Mouse (Mus musculus): ENCODE data around the gene Gpr119. TPM values are rescaled to one million over a fixed set of nuclear protein-coding genes. Genes with fewer than 3 reads are reported as not detected.

Gpr119 gene
- total and polyA plus RNA-seq, 3 experiments, result not detected

Other genes starting within 250 kb of the Gpr119 start
- gene Elf4, start 211.3 kb downstream of the Gpr119 start, total RNA-seq (2012; rRNA removed), result 4.8 and 5.3 TPM in 2 replicates
- gene Elf4, start 211.3 kb downstream of the Gpr119 start, total RNA-seq (2014; rRNA removed), result 0.82 and 1.4 TPM in 2 replicates
- 10.1 and 12.4 TPM in 2 replicates for gene Elf4, start 211.3 kb downstream of the Gpr119 start, polyA plus RNA-seq (2012; ENCODE audit: insufficient read length, low read depth)
- 32.7 and 46.3 TPM in 2 replicates for gene Aifm1, start 160.9 kb downstream of the Gpr119 start, total RNA-seq (2012; rRNA removed)
- gene Aifm1, start 160.9 kb downstream of the Gpr119 start, total RNA-seq (2014; rRNA removed), result 30.3 and 32.0 TPM in 2 replicates
- gene Aifm1, start 160.9 kb downstream of the Gpr119 start, polyA plus RNA-seq (2012; ENCODE audit: insufficient read length, low read depth), result 57.3 and 61.4 TPM in 2 replicates
- 0.13 TPM in 1 of 2 replicates, not detected in the other for gene Rab33a, start 155.2 kb downstream of the Gpr119 start, total RNA-seq (2012; rRNA removed)
- gene Rab33a, start 155.2 kb downstream of the Gpr119 start, total RNA-seq (2014; rRNA removed), result not detected in 2 replicates
- gene Rab33a, start 155.2 kb downstream of the Gpr119 start, polyA plus RNA-seq (2012; ENCODE audit: insufficient read length, low read depth), result not detected in 2 replicates
- 12.5 and 12.7 TPM in 2 replicates for gene Zfp280c, start 80.0 kb downstream of the Gpr119 start, total RNA-seq (2012; rRNA removed)
- 30.5 and 32.3 TPM in 2 replicates for gene Zfp280c, start 80.0 kb downstream of the Gpr119 start, total RNA-seq (2014; rRNA removed)
- gene Zfp280c, start 80.0 kb downstream of the Gpr119 start, polyA plus RNA-seq (2012; ENCODE audit: insufficient read length, low read depth), result 24.0 and 29.2 TPM in 2 replicates
- gene Slc25a14, start 51.1 kb downstream of the Gpr119 start, total RNA-seq (2012; rRNA removed), result 10.1 and 10.2 TPM in 2 replicates
- gene Slc25a14, start 51.1 kb downstream of the Gpr119 start, total RNA-seq (2014; rRNA removed), result 13.7 and 17.9 TPM in 2 replicates
- gene Slc25a14, start 51.1 kb downstream of the Gpr119 start, polyA plus RNA-seq (2012; ENCODE audit: insufficient read length, low read depth), result 8.9 and 9.7 TPM in 2 replicates
- 15.1 and 17.2 TPM in 2 replicates for gene Rbmx2, start 20.5 kb upstream of the Gpr119 start, total RNA-seq (2012; rRNA removed)
- 14.6 and 16.9 TPM in 2 replicates for gene Rbmx2, start 20.5 kb upstream of the Gpr119 start, total RNA-seq (2014; rRNA removed)
- 18.4 and 23.4 TPM in 2 replicates for gene Rbmx2, start 20.5 kb upstream of the Gpr119 start, polyA plus RNA-seq (2012; ENCODE audit: insufficient read length, low read depth)
- not detected in 2 replicates for gene Gm595, start 203.2 kb upstream of the Gpr119 start, total RNA-seq (2012; rRNA removed)
- gene Gm595, start 203.2 kb upstream of the Gpr119 start, total RNA-seq (2014; rRNA removed), result not detected in 2 replicates
- gene Gm595, start 203.2 kb upstream of the Gpr119 start, polyA plus RNA-seq (2012; ENCODE audit: insufficient read length, low read depth), result not detected in 2 replicates